Mouse (Mus musculus): Measurements from ENCODE around the gene Vamp4. TPM values are rescaled to one million over a fixed set of nuclear protein-coding genes. Genes with fewer than 3 reads are reported as not detected.

Vamp4 gene
- total and polyA plus RNA-seq, 3 experiments, result 19.8 to 68.6 (median 46.7) TPM

DNA sequence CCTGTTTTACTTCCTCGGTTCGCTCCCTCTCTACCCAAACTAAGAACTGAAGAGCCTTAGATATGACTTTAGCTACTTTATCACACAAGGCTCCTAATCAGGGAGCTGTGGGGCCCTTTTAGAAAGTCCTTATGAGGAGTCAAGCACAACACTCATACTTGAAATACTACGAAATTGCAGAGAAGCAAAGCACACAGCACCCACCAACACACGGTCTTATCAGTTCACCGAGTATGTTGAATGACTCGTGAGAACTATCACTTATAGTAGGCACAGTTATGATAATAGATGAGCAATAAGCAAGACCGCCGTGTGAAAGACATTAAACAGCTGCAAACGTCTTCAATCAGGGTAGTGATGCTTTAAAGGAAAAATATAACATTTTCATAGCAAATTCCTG is 17.4 kb upstream of the Vamp4 start:
- Histone ChIP-seq H3K27me3 (ENCODE audit: insufficient read depth, low read length) (peaks cover 11% of the 10 kb centered on the region), H3K36me3 (replicated peaks) (no peaks in the 10 kb centered on the region), H3K9me3 (replicated peaks) (no peaks in the 10 kb centered on the region), H3K4me1 (ENCODE audit: insufficient read depth, low read depth, low read length) (peaks cover 10% of the 10 kb centered on the region), H3K4me3 (ENCODE audit: low read depth, low read length) (no peak overlapping the region)
- no peak for TF ChIP-seq GATA1 (IDR thresholded peaks at IDR 0.05; ENCODE audit: borderline replicate concordance, low read length)
- no peak for TF ChIP-seq POLR2AphosphoS5 (IDR thresholded peaks at IDR 0.05; ENCODE audit: insufficient replicate concordance, low read depth, low read length)
- TF ChIP-seq GATA2 (IDR thresholded peaks at IDR 0.05; ENCODE audit: borderline replicate concordance, low read depth, low read length), result no peak
- TF ChIP-seq TAL1 (conservative IDR thresholded peaks at IDR 0.05; ENCODE audit: low read depth, low read length), result no peak
- no peak for TF ChIP-seq CTCF (IDR thresholded peaks at IDR 0.05; ENCODE audit: low read depth, low read length)
- no peak for ATAC-seq (ENCODE audit: extremely low read depth, insufficient number of reproducible peaks, low FRiP score, poor library complexity, severe bottlenecking)
- DNase-seq (ENCODE audit: low spot score), result no peak

- Histone ChIP-seq H3K36me3 (replicated peaks) (no peaks in the 10 kb centered on the region), H3K9me3 (replicated peaks) (no peaks in the 10 kb centered on the region), H3K27me3 (ENCODE audit: insufficient read depth, low read length) (peaks cover 11% of the 10 kb centered on the region), H3K4me1 (ENCODE audit: insufficient read depth, low read depth, low read length) (peaks cover 2% of the 10 kb centered on the region), H3K4me3 (ENCODE audit: low read depth, low read length) (no peak overlapping the region)
- DNase-seq (ENCODE audit: low spot score) (no peak), ATAC-seq (ENCODE audit: extremely low read depth, insufficient number of reproducible peaks, low FRiP score, poor library complexity, severe bottlenecking) (no peak)
- TF ChIP-seq GATA1 (IDR thresholded peaks at IDR 0.05; ENCODE audit: borderline replicate concordance, low read length), result no peak
Measured at GRCm38 (mm10) chr1:162554193-162554592, 16.1 kb upstream of the Vamp4 start.

DNA sequence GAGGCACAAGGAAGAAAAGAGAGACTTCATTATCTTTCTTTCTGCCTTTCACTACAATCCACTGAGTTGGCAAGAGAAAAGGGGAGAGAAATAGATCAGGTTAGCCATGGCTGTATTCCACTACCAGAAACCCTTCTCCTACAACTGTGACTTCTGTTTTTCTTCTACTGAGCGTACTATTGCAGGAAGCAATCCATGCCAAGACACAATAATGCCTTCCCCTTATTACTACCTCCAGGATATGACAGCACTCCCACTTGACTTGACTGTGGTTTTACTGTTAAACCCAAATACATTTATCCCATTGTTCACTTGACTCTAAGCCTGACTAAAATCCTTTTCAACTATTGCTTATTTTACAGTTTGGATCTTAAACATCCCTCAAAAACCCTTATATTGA is 7.1 kb upstream of the Vamp4 start:
- DNase-seq (ENCODE audit: low spot score) (no peak), ATAC-seq (ENCODE audit: extremely low read depth, insufficient number of reproducible peaks, low FRiP score, poor library complexity, severe bottlenecking) (no peak)
- TF ChIP-seq GATA2 (IDR thresholded peaks at IDR 0.05; ENCODE audit: borderline replicate concordance, low read depth, low read length), result no peak
- no peak for TF ChIP-seq POLR2AphosphoS5 (IDR thresholded peaks at IDR 0.05; ENCODE audit: insufficient replicate concordance, low read depth, low read length)
- TF ChIP-seq CTCF (IDR thresholded peaks at IDR 0.05; ENCODE audit: low read depth, low read length), result no peak
- no peak for TF ChIP-seq GATA1 (IDR thresholded peaks at IDR 0.05; ENCODE audit: borderline replicate concordance, low read length)
- TF ChIP-seq TAL1 (conservative IDR thresholded peaks at IDR 0.05; ENCODE audit: low read depth, low read length), result no peak
- no peaks in the 10 kb centered on the region for H3K9me3 ChIP-seq (replicated peaks)
- no peak overlapping the region for H3K4me3 ChIP-seq (ENCODE audit: low read depth, low read length)
- H3K36me3 ChIP-seq (replicated peaks), result peaks cover 1% of the 10 kb centered on the region
- H3K4me1 ChIP-seq (ENCODE audit: insufficient read depth, low read depth, low read length), result peaks cover 8% of the 10 kb centered on the region; the same call in 1 of the 2 replicates
- H3K27me3 ChIP-seq (ENCODE audit: insufficient read depth, low read length), result peaks cover 33% of the 10 kb centered on the region

DNA sequence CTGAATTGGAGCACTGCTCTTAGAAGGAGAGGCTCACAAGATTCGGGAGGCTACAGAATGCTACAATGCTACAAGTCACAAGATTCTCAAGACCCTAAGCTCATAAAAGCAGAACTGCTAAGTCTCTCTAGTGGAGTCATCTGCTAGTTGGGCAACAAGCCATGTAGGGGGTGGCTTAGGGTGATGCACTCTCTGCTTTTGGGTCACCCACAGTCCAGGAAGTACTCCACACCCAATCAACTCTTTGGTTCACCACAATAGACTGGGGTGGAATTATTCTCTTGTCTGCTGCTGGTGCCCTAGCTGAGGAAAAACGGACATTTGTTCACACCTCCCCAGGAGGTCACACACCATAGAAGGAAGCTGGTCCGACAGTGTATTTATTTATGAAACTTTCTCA is 5.3 kb upstream of the Vamp4 start:
- DNase-seq (ENCODE audit: low spot score) (no peak), ATAC-seq (ENCODE audit: extremely low read depth, insufficient number of reproducible peaks, low FRiP score, poor library complexity, severe bottlenecking) (no peak)
- Histone ChIP-seq H3K9me3 (replicated peaks) (no peaks in the 10 kb centered on the region), H3K36me3 (replicated peaks) (peaks cover 5% of the 10 kb centered on the region), H3K27me3 (ENCODE audit: insufficient read depth, low read length) (peaks cover 29% of the 10 kb centered on the region), H3K4me3 (ENCODE audit: low read depth, low read length) (no peak overlapping the region), H3K4me1 (ENCODE audit: insufficient read depth, low read depth, low read length) (peaks cover 16% of the 10 kb centered on the region)
- TF ChIP-seq GATA2 (IDR thresholded peaks at IDR 0.05; ENCODE audit: borderline replicate concordance, low read depth, low read length), result no peak
- TF ChIP-seq CTCF (IDR thresholded peaks at IDR 0.05; ENCODE audit: low read depth, low read length), result no peak
- TF ChIP-seq TAL1 (conservative IDR thresholded peaks at IDR 0.05; ENCODE audit: low read depth, low read length), result no peak
- no peak for TF ChIP-seq POLR2AphosphoS5 (IDR thresholded peaks at IDR 0.05; ENCODE audit: insufficient replicate concordance, low read depth, low read length)
- no peak for TF ChIP-seq GATA1 (IDR thresholded peaks at IDR 0.05; ENCODE audit: borderline replicate concordance, low read length)

GRCm38 (mm10) chr1:162567351-162567750 is 3.0 kb upstream of the Vamp4 start:
- TF ChIP-seq GATA1 (IDR thresholded peaks at IDR 0.05; ENCODE audit: borderline replicate concordance, low read length) (no peak), CTCF (IDR thresholded peaks at IDR 0.05; ENCODE audit: low read depth, low read length) (no peak), POLR2AphosphoS5 (IDR thresholded peaks at IDR 0.05; ENCODE audit: insufficient replicate concordance, low read depth, low read length) (no peak), TAL1 (conservative IDR thresholded peaks at IDR 0.05; ENCODE audit: low read depth, low read length) (no peak), GATA2 (IDR thresholded peaks at IDR 0.05; ENCODE audit: borderline replicate concordance, low read depth, low read length) (no peak)
- H3K27me3 ChIP-seq (ENCODE audit: insufficient read depth, low read length), result peaks cover 13% of the 10 kb centered on the region
- H3K9me3 ChIP-seq (replicated peaks), result no peaks in the 10 kb centered on the region
- ATAC-seq (ENCODE audit: extremely low read depth, insufficient number of reproducible peaks, low FRiP score, poor library complexity, severe bottlenecking) (no peak), DNase-seq (ENCODE audit: low spot score) (no peak)
- no peak overlapping the region for H3K4me3 ChIP-seq (ENCODE audit: low read depth, low read length)
- H3K36me3 ChIP-seq (replicated peaks), result peaks cover 5% of the 10 kb centered on the region
- peaks cover 21% of the 10 kb centered on the region for H3K4me1 ChIP-seq (ENCODE audit: insufficient read depth, low read depth, low read length)

GRCm38 (mm10) chr1:162570931-162571601 is 751 bp downstream of the Vamp4 start:
- Histone ChIP-seq H3K4me3 (ENCODE audit: low read depth, low read length) (peak overlapping the region; percentile 91), H3K9me3 (replicated peaks) (no peaks in the 10 kb centered on the region), H3K36me3 (replicated peaks) (peaks cover 27% of the 10 kb centered on the region), H3K27me3 (ENCODE audit: insufficient read depth, low read length) (0 out of 2 replicates have a peak, but pooled peaks cover 3% of the 10 kb centered on the region), H3K4me1 (ENCODE audit: insufficient read depth, low read depth, low read length) (peaks cover 18% of the 10 kb centered on the region)
- TF ChIP-seq GATA1 (IDR thresholded peaks at IDR 0.05; ENCODE audit: borderline replicate concordance, low read length) (no peak), POLR2AphosphoS5 (IDR thresholded peaks at IDR 0.05; ENCODE audit: insufficient replicate concordance, low read depth, low read length) (no peak)
- ATAC-seq (ENCODE audit: extremely low read depth, insufficient number of reproducible peaks, low FRiP score, poor library complexity, severe bottlenecking) (peak; percentile 41), DNase-seq (ENCODE audit: low spot score) (peak; percentile 35)
